Mouse (Mus musculus) embryo, embryonic 11.5 days (tissue): ENCODE measurements around the gene C1ql1.
"Not testable (repeated sequence)": the region's sequence is repeated elsewhere in the genome, so short reads cannot be mapped to it uniquely, and the experiment has no call there.

ENCODE experiments used
- DNase-seq: peaks from one replicate; pipeline ENCODE4 v3.0.0-alpha.2; 2012; ENCODE audit warnings: low read depth, low spot score

C1ql1 gene

DNA sequence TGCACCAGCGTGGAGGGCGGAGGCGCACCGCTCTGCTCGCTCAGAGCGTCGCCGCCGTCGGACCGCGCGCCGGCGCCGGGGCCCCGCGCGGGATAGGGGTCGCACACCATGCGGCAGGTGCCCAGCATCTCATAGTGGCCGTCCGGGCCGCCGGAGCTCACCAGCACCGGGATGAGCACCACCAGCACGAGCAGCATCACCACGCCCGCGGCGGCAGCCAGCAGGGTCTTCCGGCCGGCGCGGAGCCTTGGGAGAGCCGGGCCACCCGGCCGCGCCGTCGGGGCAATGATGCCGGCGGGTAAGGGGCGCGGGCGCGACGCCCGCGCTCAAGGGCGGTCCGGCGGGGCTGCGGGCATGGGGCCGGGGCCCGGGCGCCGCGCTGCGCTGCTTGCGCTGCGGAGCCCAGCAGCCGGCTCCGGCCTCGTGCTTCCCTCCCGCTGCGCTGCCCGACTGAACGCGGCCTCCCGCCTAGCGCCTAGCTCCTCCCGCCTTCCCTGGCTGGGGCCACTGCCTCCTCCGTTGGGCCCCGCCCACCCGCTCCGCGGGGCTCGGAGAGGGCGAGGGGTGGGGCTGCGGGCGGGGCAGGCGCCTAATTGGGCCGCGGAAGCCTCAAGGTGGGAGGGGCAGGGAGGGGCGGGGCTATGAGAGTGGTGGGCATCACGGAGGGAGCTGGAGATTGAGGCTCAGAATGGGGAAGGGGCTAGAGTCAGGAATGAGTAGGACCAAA, at the start of gene C1ql1:
Gene C1ql1, minus strand, starts transcription at position 424 of the 727 bp plus-strand sequence.
- DNase-seq: peak; percentile 85

DNA sequence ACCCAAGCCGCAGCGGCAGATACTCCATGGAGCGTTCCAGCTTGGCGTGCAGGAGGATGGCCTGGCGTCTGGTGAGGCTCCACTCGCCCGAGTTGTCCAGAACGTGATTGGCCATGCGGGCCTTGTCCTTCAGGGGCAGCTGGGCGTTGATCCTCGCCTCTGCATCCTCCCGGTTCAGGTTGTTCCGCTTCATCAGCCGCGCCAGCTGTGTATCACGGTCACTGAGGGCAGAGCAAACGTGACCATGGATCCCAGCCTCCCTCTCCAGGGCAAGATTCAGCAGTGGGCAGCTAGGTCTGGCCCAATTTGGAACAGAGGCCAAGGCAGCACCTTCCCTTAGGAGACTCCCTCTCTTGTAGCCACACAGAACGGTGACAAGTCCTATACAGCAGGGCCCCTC, 48.5 kb upstream of the C1ql1 start:
- no peak for DNase-seq

DNA sequence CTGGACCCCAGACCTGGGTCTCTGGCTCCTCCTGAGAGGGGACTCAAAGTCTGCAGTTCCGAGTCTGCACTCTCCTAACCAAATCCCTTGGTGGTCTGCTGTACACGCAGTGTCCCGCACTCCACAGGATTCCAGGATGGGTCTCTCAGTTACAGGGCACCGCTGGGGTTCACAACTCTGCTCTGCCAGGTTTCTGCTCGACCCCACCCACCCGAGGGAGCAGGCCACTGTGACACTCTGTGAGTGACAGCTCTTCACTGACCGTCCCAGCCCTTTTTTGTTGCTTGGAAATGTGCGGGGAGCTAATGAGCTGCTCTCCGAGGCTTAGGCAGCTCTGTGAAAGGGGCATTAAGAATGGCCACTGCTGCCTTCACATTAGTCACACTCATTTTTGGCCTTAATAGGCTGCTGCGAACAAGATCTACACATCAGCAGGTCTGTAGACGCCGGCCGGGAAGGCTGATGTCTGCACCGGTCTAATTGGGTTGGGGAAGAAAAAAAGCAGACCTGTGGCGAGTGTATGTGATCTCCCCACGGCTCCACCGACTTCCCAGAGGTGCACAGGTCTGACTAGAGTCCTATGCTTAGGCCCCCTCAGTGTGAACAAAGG, 47.0 kb upstream of the C1ql1 start:
- no peak for DNase-seq

- peak; percentile 70 for DNase-seq
Observed at GRCm38 (mm10) chr11:102992940-102993339, 46.5 kb upstream of the C1ql1 start.

DNA sequence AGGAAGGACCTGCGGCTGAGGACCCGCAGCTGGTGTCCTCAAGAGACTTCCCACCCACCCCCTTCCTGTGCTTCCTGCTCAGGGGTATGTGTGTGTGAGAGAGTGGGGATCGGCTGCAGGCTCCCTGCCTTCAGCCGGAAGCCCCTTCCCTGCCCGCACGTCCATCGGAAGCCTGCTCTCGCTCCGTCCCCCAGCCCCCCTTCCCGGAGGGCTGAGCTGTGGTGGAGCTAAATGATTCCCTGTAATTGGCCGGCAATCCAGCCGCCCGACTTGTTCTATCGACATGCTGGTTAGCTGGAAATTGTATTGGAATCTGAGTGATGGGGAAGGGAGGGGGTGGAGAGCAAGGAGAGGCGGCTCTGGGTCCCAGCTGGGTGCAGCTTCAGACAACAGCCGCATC, 45.2 kb upstream of the C1ql1 start:
- no peak for DNase-seq

DNA sequence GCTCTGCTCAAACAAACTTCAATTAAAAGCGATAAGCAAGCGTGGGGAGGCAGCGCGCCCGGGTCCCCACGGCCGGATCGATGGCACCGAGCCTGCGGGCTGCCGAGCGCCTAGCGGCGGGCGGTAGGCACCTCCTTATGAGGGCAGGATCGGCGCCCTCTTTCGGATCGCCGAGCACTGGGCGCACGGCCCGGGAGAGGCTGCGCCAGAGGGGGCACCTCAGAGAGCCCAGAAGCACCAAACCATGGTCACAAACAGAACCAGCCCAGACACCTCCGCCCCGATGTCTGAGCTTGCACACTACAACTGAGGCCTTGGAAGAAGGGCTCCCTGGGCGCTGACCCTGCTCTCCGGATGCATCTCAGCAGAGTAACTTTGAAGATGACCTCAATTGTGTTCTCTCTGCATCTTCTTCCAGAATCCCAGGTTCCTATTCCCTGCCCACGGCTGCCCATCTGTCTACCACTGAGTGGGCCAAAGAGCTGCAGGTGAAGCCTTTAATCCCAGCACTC, 43.7 kb upstream of the C1ql1 start:
- DNase-seq: no peak

- DNase-seq: no peak
Observed at GRCm38 (mm10) chr11:102989641-102990151, 43.2 kb upstream of the C1ql1 start.

DNA sequence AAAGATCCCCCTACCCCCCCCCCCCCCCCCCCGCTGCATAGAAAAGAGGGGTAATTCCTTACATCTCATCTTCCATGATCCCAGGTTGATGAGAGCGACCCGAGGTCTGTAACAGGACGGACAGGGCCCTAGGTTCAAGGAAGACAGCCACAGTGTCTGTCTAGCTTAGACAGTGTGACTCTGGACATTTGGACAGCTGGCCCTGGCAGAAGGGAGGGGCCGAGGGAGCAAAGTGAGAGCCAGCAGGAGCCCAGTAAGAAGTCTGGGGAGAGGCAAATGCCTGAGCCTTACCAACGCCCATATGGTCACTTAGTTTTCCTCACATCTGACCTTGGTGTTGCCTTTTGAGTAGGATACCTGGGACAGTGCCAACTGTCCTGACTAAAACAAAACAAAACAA, 38.7 kb upstream of the C1ql1 start:
- no peak for DNase-seq

DNA sequence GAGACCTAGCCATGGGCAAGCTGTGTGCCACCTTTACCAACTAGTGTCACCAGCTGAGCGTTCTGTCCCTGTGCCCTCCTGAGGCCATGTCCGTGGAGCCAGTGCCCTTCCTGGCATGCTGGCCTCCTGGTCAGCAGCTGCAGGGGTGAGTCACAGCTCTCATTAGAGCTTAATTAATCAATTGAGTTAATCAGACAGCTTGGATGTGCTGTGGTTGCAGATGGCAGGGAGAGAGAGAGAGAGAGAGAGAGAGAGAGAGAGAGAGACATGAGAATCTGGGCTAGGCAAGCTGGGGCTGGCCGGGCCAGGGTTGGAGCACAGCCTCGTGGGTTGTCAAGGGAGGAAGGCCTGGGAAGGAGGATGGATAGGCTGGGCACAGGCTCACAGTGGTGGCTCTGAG, 38.1 kb upstream of the C1ql1 start:
- no peak for DNase-seq

- no peak for DNase-seq
Observed at GRCm38 (mm10) chr11:102984086-102984485, 37.6 kb upstream of the C1ql1 start.

- no peak for DNase-seq
Observed at GRCm38 (mm10) chr11:102981151-102981890, 34.8 kb upstream of the C1ql1 start.

DNA sequence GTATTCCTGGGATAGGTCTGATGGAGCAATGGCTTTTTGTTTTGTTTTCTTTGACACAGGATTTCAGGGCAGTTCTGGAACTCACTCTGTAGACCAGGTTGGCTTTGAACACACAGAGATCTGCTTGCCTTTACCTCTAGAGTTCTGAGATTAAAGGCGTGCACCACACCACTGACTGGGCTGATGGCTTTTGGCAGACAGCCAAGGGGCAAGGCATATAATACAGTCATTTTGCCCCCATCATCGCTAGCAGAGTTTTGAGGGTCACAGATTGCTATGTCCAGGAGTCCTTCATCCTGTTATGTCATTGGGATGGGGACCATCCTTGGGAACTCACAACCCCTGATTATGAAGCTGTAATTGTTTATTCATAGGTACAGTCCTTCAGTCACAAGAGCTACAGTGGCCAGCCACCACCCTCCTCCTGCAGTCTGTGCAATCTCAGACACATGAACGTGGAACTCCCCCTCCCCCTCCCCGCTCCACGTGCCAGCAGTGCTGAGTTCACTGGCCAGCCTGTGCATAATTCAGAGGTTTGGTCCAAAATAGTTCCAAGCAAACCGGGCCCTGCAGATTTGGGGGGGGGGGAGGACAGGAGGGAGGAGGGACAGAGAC, 31.7 kb upstream of the C1ql1 start:
- no peak for DNase-seq

DNA sequence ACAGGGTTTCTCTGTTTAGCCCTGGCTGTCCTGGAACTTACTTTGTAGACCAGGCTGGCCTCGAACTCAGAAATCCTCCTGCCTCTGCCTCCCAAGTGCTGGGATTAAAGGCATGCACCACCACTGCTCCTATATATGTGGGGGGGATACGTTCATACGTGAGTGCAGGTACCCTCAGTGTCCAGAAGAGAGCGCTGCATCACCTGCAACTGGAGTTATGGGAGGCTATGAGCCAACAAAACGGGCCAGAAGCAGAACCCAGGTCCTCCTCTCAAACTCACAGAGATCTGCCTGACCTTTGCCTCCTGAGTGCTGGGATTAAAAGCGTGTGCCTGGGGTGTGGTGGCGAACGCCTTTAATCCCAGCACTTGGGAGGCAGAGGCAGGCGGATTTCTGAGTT, 29.5 kb upstream of the C1ql1 start:
- not testable (repeated sequence) for DNase-seq

DNA sequence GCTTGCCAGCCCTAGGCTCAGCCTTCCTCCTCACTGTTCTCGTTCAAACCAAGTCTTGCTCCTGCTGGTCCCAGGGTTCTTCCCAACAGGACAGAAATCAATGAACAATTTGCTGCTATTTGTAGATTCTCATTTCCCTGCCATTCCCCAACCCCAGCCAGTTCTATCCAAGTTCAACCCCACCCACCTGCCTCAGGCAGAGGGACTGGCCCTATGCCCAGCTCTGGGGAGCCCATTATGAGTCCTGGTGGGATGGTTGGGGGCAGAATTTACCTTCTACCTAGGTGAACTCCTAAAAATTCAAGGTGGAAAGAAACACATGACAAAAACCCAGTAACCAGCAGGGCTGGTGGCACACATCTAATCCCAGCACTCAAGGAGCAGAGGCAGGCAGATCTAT, 25.8 kb upstream of the C1ql1 start:
- no peak for DNase-seq

DNA sequence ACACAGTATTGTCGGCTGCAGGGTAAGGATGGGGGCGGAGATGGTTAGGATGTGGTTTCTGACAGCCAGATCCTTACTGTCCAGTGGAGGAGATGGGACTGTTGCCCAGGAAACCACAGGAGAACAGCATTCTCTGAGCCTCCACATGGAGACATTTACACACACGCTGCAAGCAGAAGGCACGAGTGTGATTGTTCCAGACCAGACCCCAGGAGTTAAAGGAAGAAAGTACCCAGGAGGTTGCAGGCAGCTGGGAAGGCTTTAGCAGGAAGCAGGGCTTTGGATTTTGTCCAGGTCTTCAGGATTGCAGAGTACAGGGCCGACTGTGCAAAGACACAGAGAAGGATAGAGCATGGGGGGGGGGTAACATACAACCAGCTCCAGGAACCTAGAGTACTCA, 25.1 kb upstream of the C1ql1 start:
- no peak for DNase-seq

DNA sequence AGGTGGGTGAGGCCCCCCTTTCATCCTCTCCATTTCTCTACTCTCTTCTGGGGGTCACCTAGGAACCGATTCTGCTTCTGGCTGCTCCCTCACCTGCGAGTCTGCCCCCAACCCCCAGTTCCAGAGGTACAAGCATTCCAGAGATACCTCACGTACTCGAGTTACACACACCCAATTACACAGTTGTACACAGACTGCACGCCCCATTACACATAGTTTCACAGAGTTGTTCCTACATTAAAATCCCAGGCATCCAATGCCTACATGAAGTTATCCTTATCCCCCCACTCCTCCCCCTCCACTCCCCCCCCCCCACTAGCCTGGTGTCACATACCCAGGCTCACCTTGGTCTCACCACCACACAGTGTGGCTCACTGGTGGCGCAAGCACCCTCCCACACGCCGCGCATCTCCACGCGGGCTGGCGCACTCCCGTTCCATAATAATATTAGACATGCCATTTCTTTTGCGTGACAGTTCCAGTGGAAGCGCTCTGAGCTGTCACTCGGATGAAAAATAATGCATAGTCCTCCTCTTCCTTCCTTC, 18.1 kb upstream of the C1ql1 start:
- DNase-seq: no peak

GRCm38 (mm10) chr11:102963855-102964546, 17.5 kb upstream of the C1ql1 start:
- no peak for DNase-seq

DNA sequence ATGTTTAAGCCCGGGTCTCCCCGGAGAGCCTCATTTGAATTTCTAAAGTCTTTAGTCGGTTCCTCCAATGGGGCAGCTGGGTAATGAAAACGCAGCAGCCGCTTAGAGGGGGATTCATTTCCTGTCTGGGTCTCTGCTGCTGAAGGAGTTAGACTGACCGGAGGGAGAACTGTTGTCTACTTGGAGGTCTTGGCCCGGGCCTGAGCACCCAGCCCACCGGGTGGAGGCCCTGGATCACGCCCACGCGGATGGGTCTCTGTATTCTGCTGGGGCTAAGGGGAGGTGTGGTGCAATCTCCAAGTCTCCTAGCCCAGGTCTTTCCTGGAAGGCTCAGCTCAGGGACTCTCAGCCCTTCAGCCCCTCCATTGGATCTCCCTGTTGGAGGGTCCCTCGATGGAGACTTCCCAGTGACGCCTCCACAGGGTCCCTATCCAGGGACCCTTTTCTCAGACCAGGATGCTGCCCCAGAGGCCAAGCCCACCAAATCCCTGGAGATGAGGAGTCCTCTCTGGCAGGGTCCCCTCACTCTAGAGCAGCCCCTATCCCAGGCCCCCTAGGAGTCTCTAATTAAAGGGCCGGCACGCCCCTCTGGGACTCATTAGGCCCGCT, 16.9 kb upstream of the C1ql1 start:
- no peak for DNase-seq

DNA sequence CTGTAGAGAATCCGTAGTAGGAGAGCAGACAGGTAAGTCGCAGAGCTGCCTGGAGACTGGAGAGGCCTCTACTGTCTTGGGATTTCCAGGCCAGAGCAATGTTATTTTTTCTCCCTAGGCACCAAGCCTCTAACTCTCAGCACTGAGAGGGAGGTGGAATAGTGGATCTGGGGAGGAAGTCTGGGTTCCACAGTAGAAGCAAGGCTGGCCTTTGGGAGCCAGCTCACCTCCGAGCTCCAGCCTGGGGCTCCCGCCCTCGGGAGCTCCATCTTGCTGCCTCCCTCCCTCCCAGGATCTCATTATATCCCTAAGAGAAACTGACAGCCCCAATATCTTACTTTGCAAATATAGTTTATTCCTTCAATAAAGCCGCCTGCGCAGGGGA, 16.4 kb upstream of the C1ql1 start:
- no peak for DNase-seq

- no peak for DNase-seq
Observed at GRCm38 (mm10) chr11:102961082-102961481, 14.6 kb upstream of the C1ql1 start.

DNA sequence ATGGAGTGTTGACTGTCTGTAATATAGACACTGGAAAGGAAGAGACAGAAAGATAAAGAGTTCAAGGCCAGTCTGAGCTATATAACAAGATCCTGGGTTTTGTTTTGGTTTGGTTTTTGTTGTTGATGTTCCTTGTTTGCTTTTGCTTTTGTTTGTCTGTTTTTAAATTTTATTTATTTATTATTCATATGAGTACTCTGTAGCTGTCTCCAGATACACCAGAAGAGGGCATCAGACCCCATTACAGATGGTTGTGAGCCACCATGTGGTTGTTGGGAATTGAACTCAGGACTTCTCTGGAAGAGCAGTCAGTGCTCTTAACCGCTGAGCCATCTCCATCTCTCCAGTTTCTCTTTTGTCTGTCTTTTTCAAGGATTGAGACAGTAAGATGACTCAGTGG, 12.4 kb upstream of the C1ql1 start:
- no peak for DNase-seq
